Mouse (Mus musculus) stomach, embryonic 14.5 days (tissue): ENCODE data around the gene Sf3a1. TPM values are rescaled to one million over a fixed set of nuclear protein-coding genes. Genes with fewer than 3 reads are reported as not detected.

ENCODE experiments used
- ATAC-seq: fragments of 200-750 bp; cut with Nextera tagmentation; 2 replicates; pipeline ENCODE4 v1.8.0; 2017; ENCODE audit warnings: low read depth, moderate TSS enrichment; ENCODE audit not compliant: insufficient number of reproducible peaks, insufficient read depth, low FRiP score
- H3K27ac ChIP-seq: fragments of 300-500 bp; sonication (generic); 2 replicates; pipeline ENCODE4 v1.5.1; 2014; ENCODE audit warnings: mild to moderate bottlenecking, low read length, moderate library complexity, mixed read lengths
- H3K27me3 ChIP-seq: fragments of 300-500 bp; sonication (generic); 2 replicates; pipeline ENCODE4 v1.6.1; 2014; ENCODE audit warnings: low read length, control low read depth, mixed read lengths; ENCODE audit not compliant: control insufficient read depth, insufficient read depth
- H3K36me3 ChIP-seq: fragments of 300-500 bp; sonication (generic); 2 replicates; pipeline ENCODE4 v1.6.1; 2014; ENCODE audit warnings: mild to moderate bottlenecking, control low read depth, low read length, moderate library complexity, mixed read lengths; ENCODE audit not compliant: control insufficient read depth, insufficient read depth
- H3K4me1 ChIP-seq: fragments of 300-500 bp; sonication (generic); 2 replicates; pipeline ENCODE4 v1.6.1; 2014; ENCODE audit warnings: low read length, control low read depth, mixed read lengths; ENCODE audit not compliant: control insufficient read depth, insufficient read depth
- H3K4me2 ChIP-seq: fragments of 300-500 bp; sonication (generic); replicated peaks from 2 replicates; pipeline ENCODE4 v1.6.1; 2014; ENCODE audit warnings: low read depth, low read length, control low read depth
- H3K4me3 ChIP-seq: fragments of 300-500 bp; sonication (generic); 2 replicates; pipeline ENCODE4 v1.5.1; 2014; ENCODE audit warnings: low read depth, low read length, control low read depth
- H3K9ac ChIP-seq: fragments of 300-500 bp; sonication (generic); replicated peaks from 2 replicates; pipeline ENCODE4 v1.6.1; 2014; ENCODE audit warnings: low read depth, mild to moderate bottlenecking, control low read depth, low read length, moderate library complexity, mixed read lengths
- H3K9me3 ChIP-seq: fragments of 300-500 bp; sonication (generic); 2 replicates; pipeline ENCODE4 v1.6.1; 2016; ENCODE audit warnings: low read depth, low read length, control low read depth; ENCODE audit not compliant: control insufficient read depth
- WGBS: fragments of 180-500 bp; shearing (Covaris S2); extraction: QIAGEN DNeasy Blood & Tissue Kit; methylation state at CpG from one replicate; pipeline ENCODE4 v1.1.7; 2014; 5-methylcytosine and 5-hydroxymethylcytosine counted together
- polyA plus RNA-seq: library from polyadenylated mRNA; unstranded; fragments of >200 nt; fragmentation: Nextera tagmentation; extraction: Ambion mirVana; gene quantifications from 2 replicates; pipeline ENCODE4 v1.2.1, GENCODE M21; 2014

The Sf3a1 gene
- polyA plus RNA-seq, 1 experiment from 2014 or later, result 55.3 TPM

- H3K27me3 ChIP-seq, result no peaks in the 10 kb centered on the region
- H3K4me2 ChIP-seq, result no peak overlapping the region
- peaks cover 3% of the 10 kb centered on the region; the same call in 1 of the 2 replicates for H3K4me1 ChIP-seq
- H3K27ac ChIP-seq, result no peak overlapping the region
- peaks cover 18% of the 10 kb centered on the region for H3K36me3 ChIP-seq
- ATAC-seq, result no peak
- H3K9me3 ChIP-seq, result no peaks in the 10 kb centered on the region
- no peak overlapping the region for H3K4me3 ChIP-seq
- H3K9ac ChIP-seq, result no peak overlapping the region
- WGBS, result 94% methylated on average over 9 of the region's 9 CpGs
Measured at GRCm38 (mm10) chr11:4207655-4208054, 47.5 kb downstream of the Sf3a1 start.

DNA sequence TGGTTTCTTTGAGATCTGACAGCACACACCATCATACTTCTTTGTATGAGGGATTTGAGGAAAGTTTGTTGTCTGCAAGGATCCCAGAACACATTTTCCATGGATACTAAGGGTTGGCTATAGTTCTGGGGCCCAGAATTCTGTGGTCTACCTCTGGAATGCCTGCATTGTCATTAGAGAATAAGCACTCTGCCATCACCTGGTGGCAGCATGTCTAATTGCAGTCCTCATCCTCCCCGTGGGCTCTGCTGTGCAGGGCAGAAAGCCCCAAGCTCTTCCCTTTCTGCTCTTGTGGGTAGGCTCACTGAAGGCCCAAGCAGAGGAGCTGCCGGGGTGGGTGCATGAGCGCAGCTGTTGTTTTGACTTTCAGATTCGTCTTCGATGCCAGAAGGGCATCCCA, 49.4 kb downstream of the Sf3a1 start:
- WGBS, result 75% methylated on average over 5 of the region's 5 CpGs
- Histone ChIP-seq H3K4me3 (no peak overlapping the region), H3K4me1 (no peaks in the 10 kb centered on the region), H3K27ac (no peak overlapping the region), H3K9ac (no peak overlapping the region), H3K27me3 (no peaks in the 10 kb centered on the region), H3K9me3 (no peaks in the 10 kb centered on the region), H3K36me3 (peaks cover 26% of the 10 kb centered on the region), H3K4me2 (no peak overlapping the region)
- ATAC-seq, result no peak

DNA sequence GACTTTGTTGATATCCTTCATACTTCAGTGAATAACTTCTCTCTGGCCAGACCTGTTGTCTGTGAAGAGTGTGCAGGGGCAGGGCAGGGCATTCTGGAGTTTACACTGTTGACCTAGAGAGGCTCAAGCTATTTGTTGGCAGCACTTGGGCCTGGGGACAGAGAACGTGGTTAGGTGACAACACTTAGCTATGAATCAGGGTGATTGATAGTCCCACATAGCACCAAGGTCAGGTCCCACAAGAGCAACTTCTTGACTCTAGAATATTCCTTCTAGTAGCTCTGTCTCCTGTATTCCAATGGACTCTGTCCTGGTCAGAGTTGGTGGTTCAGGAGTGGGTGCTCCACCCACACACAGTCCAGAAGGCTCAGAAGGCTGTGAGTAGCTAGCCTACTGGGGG, 50.6 kb downstream of the Sf3a1 start:
- WGBS, result 29% methylated on average over 1 of the region's 1 CpGs
- no peak overlapping the region for H3K9ac ChIP-seq
- no peak overlapping the region for H3K4me3 ChIP-seq
- no peak for ATAC-seq
- no peak overlapping the region for H3K4me2 ChIP-seq
- H3K27ac ChIP-seq, result no peak overlapping the region
- H3K27me3 ChIP-seq, result no peaks in the 10 kb centered on the region
- H3K36me3 ChIP-seq, result peaks cover 33% of the 10 kb centered on the region
- H3K9me3 ChIP-seq, result no peaks in the 10 kb centered on the region
- no peaks in the 10 kb centered on the region for H3K4me1 ChIP-seq

GRCm38 (mm10) chr11:4213107-4213506, 53.0 kb downstream of the Sf3a1 start:
- Histone ChIP-seq H3K4me3 (no peak overlapping the region), H3K9ac (no peak overlapping the region), H3K4me2 (no peak overlapping the region), H3K4me1 (no peaks in the 10 kb centered on the region), H3K27me3 (no peaks in the 10 kb centered on the region), H3K36me3 (peaks cover 33% of the 10 kb centered on the region), H3K27ac (no peak overlapping the region), H3K9me3 (no peaks in the 10 kb centered on the region)
- WGBS, result 92% methylated on average over 10 of the region's 10 CpGs
- no peak for ATAC-seq

- H3K9ac ChIP-seq, result no peak overlapping the region
- ATAC-seq, result no peak
- H3K4me1 ChIP-seq, result peaks cover 9% of the 10 kb centered on the region; the same call in 1 of the 2 replicates
- peaks cover 29% of the 10 kb centered on the region for H3K36me3 ChIP-seq
- no peak overlapping the region for H3K27ac ChIP-seq
- no peaks in the 10 kb centered on the region for H3K27me3 ChIP-seq
- 95% methylated on average over 14 of the region's 14 CpGs for WGBS
- H3K4me3 ChIP-seq, result no peak overlapping the region
- H3K9me3 ChIP-seq, result no peaks in the 10 kb centered on the region
- H3K4me2 ChIP-seq, result no peak overlapping the region
Measured at GRCm38 (mm10) chr11:4214572-4214971, 54.4 kb downstream of the Sf3a1 start.

GRCm38 (mm10) chr11:4215061-4215460, 54.9 kb downstream of the Sf3a1 start:
- Histone ChIP-seq H3K9me3 (no peaks in the 10 kb centered on the region), H3K9ac (no peak overlapping the region)
- ATAC-seq, result no peak

DNA sequence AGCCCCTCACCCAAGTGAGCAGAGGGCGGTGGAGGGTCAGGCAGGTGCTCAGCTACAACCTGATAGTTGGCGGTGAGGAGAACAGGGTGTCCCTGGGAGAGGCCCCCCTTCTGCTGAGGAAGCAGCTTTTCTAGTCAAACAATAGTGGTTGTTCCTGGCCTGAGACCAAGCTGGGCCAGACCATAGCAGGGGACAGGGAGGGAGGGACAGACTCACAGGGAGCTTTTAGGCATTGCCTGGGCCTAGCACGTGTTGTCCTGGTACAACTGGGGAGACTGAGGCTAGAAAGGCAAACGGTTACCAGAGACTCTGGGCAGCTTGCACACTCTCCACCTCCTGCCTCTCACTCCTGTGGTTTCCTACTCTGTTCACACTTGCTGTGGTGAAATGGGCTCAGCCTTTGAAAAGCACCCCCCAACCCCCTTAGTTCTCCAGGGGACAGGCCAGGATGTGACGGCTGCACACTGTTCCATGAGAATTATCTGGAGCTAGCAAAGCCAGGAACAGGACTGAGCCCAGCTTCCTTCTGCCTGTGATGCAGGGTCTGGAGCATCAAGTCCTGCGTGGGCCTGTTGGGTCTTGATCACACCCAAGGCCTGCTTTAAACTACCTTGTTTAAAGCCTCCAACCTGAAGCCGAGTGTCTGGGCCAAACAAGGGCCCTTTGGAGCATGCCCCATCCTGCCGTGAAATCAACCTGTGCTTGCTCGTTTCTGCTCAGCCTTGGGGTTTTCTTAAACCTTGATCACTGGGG, 56.3 kb downstream of the Sf3a1 start:
- peaks cover 9% of the 10 kb centered on the region; the same call in 1 of the 2 replicates for H3K4me1 ChIP-seq
- no peaks in the 10 kb centered on the region for H3K9me3 ChIP-seq
- H3K36me3 ChIP-seq, result peaks cover 19% of the 10 kb centered on the region
- H3K4me2 ChIP-seq, result no peak overlapping the region
- no peak overlapping the region for H3K4me3 ChIP-seq
- no peaks in the 10 kb centered on the region for H3K27me3 ChIP-seq
- ATAC-seq, result no peak
- no peak overlapping the region for H3K9ac ChIP-seq
- H3K27ac ChIP-seq, result peak overlapping the region; percentile 1; the same call in 1 of the 2 replicates
- 77% methylated on average over 9 of the region's 9 CpGs for whole genome bisulfite sequencing

More at GRCm38 (mm10) chr11:4215061-4215460, 54.9 kb downstream of the Sf3a1 start:
- H3K4me3 ChIP-seq, result no peak overlapping the region
- H3K4me2 ChIP-seq, result no peak overlapping the region
- WGBS, result 71% methylated on average over 10 of the region's 10 CpGs
- H3K4me1 ChIP-seq, result peaks cover 9% of the 10 kb centered on the region; the same call in 1 of the 2 replicates
- H3K27ac ChIP-seq, result no peak overlapping the region
- peaks cover 29% of the 10 kb centered on the region for H3K36me3 ChIP-seq
- no peaks in the 10 kb centered on the region for H3K27me3 ChIP-seq

DNA sequence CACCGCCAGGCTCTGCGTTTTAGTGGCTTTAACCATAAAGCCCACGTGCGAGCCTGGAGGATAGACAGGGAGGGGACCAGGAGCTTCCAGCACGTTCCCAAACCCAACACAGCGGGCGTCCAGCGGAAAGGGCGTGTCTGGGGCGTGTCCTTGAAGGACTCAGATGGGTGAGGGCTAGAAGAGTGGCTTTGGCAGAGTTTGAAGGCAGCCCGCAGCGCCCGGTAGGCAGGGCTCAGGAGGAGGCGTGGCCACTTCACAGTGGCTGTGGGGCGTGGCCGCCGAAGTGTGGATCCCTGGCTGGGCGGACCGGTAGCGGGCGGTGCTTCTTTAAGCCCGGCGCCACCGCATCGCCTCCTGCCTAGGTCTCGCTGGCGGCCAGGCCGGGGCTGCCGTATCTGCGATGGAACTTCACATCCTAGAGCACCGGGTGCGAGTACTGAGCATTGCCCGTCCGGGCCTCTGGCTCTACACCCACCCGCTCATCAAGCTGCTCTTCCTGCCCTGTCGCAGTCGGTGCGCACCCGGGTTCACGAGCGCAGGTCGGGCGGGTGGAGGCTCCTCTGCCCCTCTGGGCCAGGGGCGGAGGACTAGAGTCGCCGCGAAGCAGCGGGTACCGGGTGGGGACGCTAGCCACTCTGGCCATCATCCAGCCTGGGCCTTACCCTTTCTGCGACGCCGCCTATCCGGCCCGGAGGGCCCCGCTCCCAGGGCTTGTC, 57.9 kb downstream of the Sf3a1 start, which contains the start of gene Castor1:
Gene Castor1 (plus strand): TSS at position 312 of the 716 bp plus-strand sequence.
- Histone ChIP-seq H3K27me3 (no peaks in the 10 kb centered on the region), H3K9me3 (no peaks in the 10 kb centered on the region), H3K4me2 (peak within 1 kb of the TSS; percentile 91), H3K9ac (peak within 1 kb of the TSS; percentile 42; the same call in 1 of the 2 replicates), H3K27ac (no peak within 1 kb of the TSS), H3K4me3 (peak within 1 kb of the TSS; percentile 39), H3K36me3 (peaks cover 11% of the 10 kb centered on the region), H3K4me1 (peaks cover 9% of the 10 kb centered on the region; the same call in 1 of the 2 replicates)
- WGBS, result 2% methylated on average over 56 of the region's 56 CpGs
- ATAC-seq, result peak; percentile 88
